Mouse (Mus musculus) MEL (cell line): Measurements from ENCODE around the gene Gm20662. TPM values are rescaled to one million over a fixed set of nuclear protein-coding genes. Genes with fewer than 3 reads are reported as not detected.
A peak's percentile ranks its signal among the peaks of the same experiment; 100 is the strongest.

Experiments
- DNase-seq: peaks from one replicate; pipeline ENCODE4 v3.0.0; 2011; ENCODE audit warnings: low read depth, low spot score
- H3K27ac ChIP-seq: 2 replicates; pipeline ENCODE4 v1.5.1; 2012; ENCODE audit warnings: low read depth, mild to moderate bottlenecking, control low read depth, low read length, moderate library complexity; ENCODE audit not compliant: control insufficient read depth
- H3K27me3 ChIP-seq, 2 experiments: fragments of 150-350 bp in 1 of 2; sonication (generic) in 1 of 2; 2 replicates each; pipeline ENCODE4 v1.6.1; 2012; ENCODE audit warnings: low read length in 2 of 2, mild to moderate bottlenecking in 2 of 2, improper control_type of control experiment in 1 of 2, moderate library complexity in 1 of 2; ENCODE audit not compliant: insufficient read depth in 2 of 2, control insufficient read depth in 1 of 2
- H3K36me3 ChIP-seq, 2 experiments: 2 replicates each; pipeline ENCODE4 v1.6.1; 2012 to 2014; ENCODE audit warnings: low read length in 2 of 2, improper control_type of control experiment in 1 of 2, inconsistent platforms in 1 of 2, mild to moderate bottlenecking in 1 of 2; ENCODE audit not compliant: insufficient read depth in 2 of 2, control insufficient read depth in 1 of 2
- H3K4me1 ChIP-seq, 2 experiments: fragments of 150-350 bp in 1 of 2; sonication (generic) in 1 of 2; 2 replicates each; pipeline ENCODE4 v1.6.1; 2012; ENCODE audit warnings: low read length in 2 of 2, improper control_type of control experiment in 1 of 2, mild to moderate bottlenecking in 1 of 2; ENCODE audit not compliant: insufficient read depth in 2 of 2, control insufficient read depth in 1 of 2
- H3K4me3 ChIP-seq, 2 experiments: fragments of 150-350 bp in 1 of 2; sonication (generic) in 1 of 2; 2 replicates each; pipeline ENCODE4 v1.5.1; 2012; ENCODE audit warnings: low read depth in 2 of 2, low read length in 2 of 2, mild to moderate bottlenecking in 2 of 2, moderate library complexity in 2 of 2, control low read depth in 1 of 2, improper control_type of control experiment in 1 of 2; ENCODE audit not compliant: control insufficient read depth in 1 of 2, insufficient read depth in 1 of 2
- H3K79me2 ChIP-seq: 2 replicates; pipeline ENCODE4 v1.6.1; 2012; ENCODE audit warnings: mild to moderate bottlenecking, low read length, moderate library complexity; ENCODE audit not compliant: control insufficient read depth, poor library complexity, insufficient read depth
- H3K9ac ChIP-seq: 2 replicates; pipeline ENCODE4 v1.6.1; 2012; ENCODE audit warnings: low read depth, mild to moderate bottlenecking, control low read depth, low read length, moderate library complexity; ENCODE audit not compliant: control insufficient read depth, poor library complexity, severe bottlenecking
- H3K9me3 ChIP-seq: fragments of 150-350 bp; sonication (generic); replicated peaks from 2 replicates; pipeline ENCODE4 v1.6.1; 2012; ENCODE audit warnings: mild to moderate bottlenecking, low read length, improper control_type of control experiment, moderate library complexity; ENCODE audit not compliant: insufficient read depth
- BHLHE40 ChIP-seq: IDR thresholded peaks from 2 replicates; pipeline ENCODE4 v1.6.1; 2012; ENCODE audit warnings: low read depth, mild to moderate bottlenecking, inconsistent platforms, low read length, improper control_type of control experiment, borderline replicate concordance
- CHD1 ChIP-seq: IDR thresholded peaks from 2 replicates; pipeline ENCODE4 v1.6.1; 2012; ENCODE audit warnings: low read depth, mild to moderate bottlenecking, inconsistent platforms, low read length, improper control_type of control experiment
- CTCF ChIP-seq, 3 experiments: IDR thresholded peaks in 2 of 3; conservative IDR thresholded peaks in 1 of 3; 2 replicates each; pipeline ENCODE4 v1.5.1; 2011 to 2012; ENCODE audit warnings: low read length in 3 of 3, low read depth in 2 of 3, mild to moderate bottlenecking in 2 of 3, improper control_type of control experiment in 1 of 3, inconsistent platforms in 1 of 3, mixed read lengths in 1 of 3, moderate library complexity in 1 of 3; ENCODE audit not compliant: control insufficient read depth in 1 of 3, insufficient read depth in 1 of 3, poor library complexity in 1 of 3, severe bottlenecking in 1 of 3
- GABPA ChIP-seq: IDR thresholded peaks from 2 replicates; pipeline ENCODE4 v1.6.1; 2012; ENCODE audit warnings: low read depth, mild to moderate bottlenecking, inconsistent platforms, low read length, improper control_type of control experiment, moderate library complexity
- HCFC1 ChIP-seq: IDR thresholded peaks from 2 replicates; pipeline ENCODE4 v1.6.1; 2012; ENCODE audit warnings: low read depth, mild to moderate bottlenecking, inconsistent platforms, low read length, improper control_type of control experiment, moderate library complexity
- JUND ChIP-seq: IDR thresholded peaks from 2 replicates; pipeline ENCODE4 v1.6.1; 2011; ENCODE audit warnings: low read depth, mild to moderate bottlenecking, improper control_type of control experiment, low read length
- KAT2A ChIP-seq: conservative IDR thresholded peaks from 2 replicates; pipeline ENCODE4 v1.6.1; 2012; ENCODE audit warnings: low read depth, low read length, improper control_type of control experiment, inconsistent platforms
- MYB ChIP-seq: IDR thresholded peaks from 2 replicates; pipeline ENCODE4 v1.6.1; 2011; ENCODE audit warnings: mild to moderate bottlenecking, low read depth, low read length, improper control_type of control experiment
- NELFE ChIP-seq: IDR thresholded peaks from 2 replicates; pipeline ENCODE4 v1.6.1; 2011; ENCODE audit warnings: low read depth, low read length, improper control_type of control experiment
- POLR2AphosphoS5 ChIP-seq: IDR thresholded peaks from 2 replicates; pipeline ENCODE4 v1.6.1; 2012; ENCODE audit warnings: low read depth, borderline replicate concordance, mild to moderate bottlenecking, inconsistent platforms, low read length, moderate library complexity, mixed read lengths
- RAD21 ChIP-seq: IDR thresholded peaks from 2 replicates; pipeline ENCODE4 v1.6.1; 2011; ENCODE audit warnings: mild to moderate bottlenecking, low read depth, low read length, improper control_type of control experiment
- RCOR1 ChIP-seq: IDR thresholded peaks from 2 replicates; pipeline ENCODE4 v1.6.1; 2012; ENCODE audit warnings: low read depth, mild to moderate bottlenecking, inconsistent platforms, low read length, improper control_type of control experiment
- UBTF ChIP-seq: IDR thresholded peaks from 2 replicates; pipeline ENCODE4 v1.6.1; 2012; ENCODE audit warnings: low read depth, mild to moderate bottlenecking, inconsistent platforms, low read length, improper control_type of control experiment, moderate library complexity, borderline replicate concordance; ENCODE audit not compliant: insufficient read depth
- USF1 ChIP-seq: IDR thresholded peaks from 2 replicates; pipeline ENCODE4 v1.6.1; 2014; ENCODE audit warnings: low read depth, mild to moderate bottlenecking, inconsistent platforms, low read length, improper control_type of control experiment, moderate library complexity
- ZKSCAN1 ChIP-seq: IDR thresholded peaks from 2 replicates; pipeline ENCODE4 v1.6.1; 2012; ENCODE audit warnings: low read depth, mild to moderate bottlenecking, inconsistent platforms, low read length, improper control_type of control experiment, moderate library complexity
- ZNF384 ChIP-seq: IDR thresholded peaks from 2 replicates; pipeline ENCODE4 v1.6.1; 2012; ENCODE audit warnings: low read depth, mild to moderate bottlenecking, inconsistent platforms, low read length, improper control_type of control experiment
- polyA plus RNA-seq, 2 experiments: library from polyadenylated mRNA; stranded (reverse) in 1 of 2; unstranded in 1 of 2; fragments of >175 nt in 1 of 2; fragments of >200 nt in 1 of 2; gene quantifications; 2 replicates each; pipeline versions ENCODE4 v1.2.1 to v1.2.4; 2012; ENCODE audit warnings: low replicate concordance in 2 of 2, low read depth in 1 of 2; ENCODE audit not compliant: insufficient read length in 2 of 2, insufficient read depth in 1 of 2, missing spikeins in 1 of 2
- total RNA-seq: library from RNA; depleted of rRNA; stranded (reverse); fragments of 300-350 nt; gene quantifications from 2 replicates; pipeline ENCODE4 v1.2.3, GENCODE M21; 2012

Gm20662 gene
- total and polyA plus RNA-seq, 3 experiments = 0.73 to 1.2 TPM; not detected in 1

DNA sequence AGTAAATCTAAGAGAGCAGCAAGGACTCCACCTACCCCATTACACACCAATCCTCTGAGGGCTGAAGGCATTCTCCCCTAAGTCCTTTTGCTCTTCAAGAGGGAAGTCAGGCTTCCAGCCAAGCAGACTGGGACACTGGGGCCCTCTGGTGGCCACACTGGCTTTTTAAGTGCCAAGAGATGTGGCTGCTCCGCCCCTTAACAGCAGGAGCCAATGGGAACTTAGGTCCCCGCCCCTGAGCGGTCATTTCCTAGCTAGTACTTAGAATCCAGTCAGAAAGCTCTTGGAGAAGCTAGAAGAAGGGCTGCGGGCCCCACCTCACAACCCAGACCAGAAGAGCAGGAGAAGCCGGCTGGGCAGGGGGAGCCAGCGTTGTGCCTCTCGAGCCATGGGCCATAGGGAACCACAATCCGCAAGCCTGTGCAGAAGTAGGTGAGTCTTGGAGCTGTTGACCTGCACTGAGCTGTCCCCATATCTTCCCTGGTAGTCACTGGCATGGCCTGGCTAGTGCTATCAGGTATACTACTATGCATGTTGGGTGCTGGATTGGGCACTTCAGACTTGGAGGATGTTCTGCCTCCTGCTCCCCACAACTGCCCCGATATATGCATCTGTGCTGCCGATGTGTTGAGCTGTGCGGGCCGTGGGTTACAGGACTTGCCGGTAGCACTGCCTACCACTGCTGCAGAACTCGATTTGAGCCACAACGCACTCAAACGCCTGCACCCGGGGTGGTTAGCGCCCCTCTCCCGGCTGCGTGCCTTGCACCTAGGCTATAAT is 56.9 kb downstream of the Gm20662 start, which contains the start of gene Amigo3 (continued):
- peak; percentile 82 to 97 (median 89) for TF ChIP-seq CTCF (IDR thresholded peaks at IDR 0.05 in 2 of 3, conservative IDR thresholded peaks at IDR 0.05 in 1 of 3; ENCODE audit: control insufficient read depth in 1 of 3, insufficient read depth in 1 of 3, low read depth in 2 of 3, low read length in 3 of 3, poor library complexity in 1 of 3, severe bottlenecking in 1 of 3)
- no peak for TF ChIP-seq ZNF384
- no peak for TF ChIP-seq NELFE

DNA sequence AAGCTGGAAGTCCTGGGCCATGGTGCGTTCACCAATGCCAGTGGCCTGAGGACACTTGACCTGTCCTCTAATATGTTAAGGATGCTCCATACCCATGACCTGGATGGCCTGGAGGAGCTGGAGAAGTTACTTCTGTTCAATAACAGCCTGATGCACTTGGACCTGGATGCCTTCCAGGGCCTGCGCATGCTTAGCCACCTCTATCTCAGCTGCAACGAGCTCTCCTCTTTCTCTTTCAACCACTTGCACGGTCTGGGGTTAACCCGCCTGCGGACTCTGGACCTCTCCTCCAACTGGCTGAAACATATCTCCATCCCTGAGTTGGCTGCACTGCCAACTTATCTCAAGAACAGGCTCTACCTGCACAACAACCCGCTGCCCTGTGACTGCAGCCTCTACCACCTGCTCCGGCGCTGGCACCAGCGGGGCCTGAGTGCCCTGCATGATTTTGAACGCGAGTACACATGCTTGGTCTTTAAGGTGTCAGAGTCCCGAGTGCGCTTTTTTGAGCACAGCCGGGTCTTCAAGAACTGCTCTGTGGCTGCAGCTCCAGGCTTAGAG is 57.6 kb downstream of the Gm20662 start:
- Histone ChIP-seq H3K27ac (no peak overlapping the region), H3K9me3 (no peaks in the 10 kb centered on the region), H3K4me1 (peaks cover 0 to 7% of the 10 kb centered on the region in 2 experiments; a peak in 1 of 4 replicates), H3K79me2 (peaks cover 8% of the 10 kb centered on the region), H3K27me3 (no peaks in the 10 kb centered on the region), H3K36me3 (no peaks in the 10 kb centered on the region), H3K9ac (no peak overlapping the region), H3K4me3 (no peak overlapping the region)
- no peak for DNase-seq
- TF ChIP-seq BHLHE40 (no peak), RCOR1 (no peak), CHD1 (no peak), USF1 (no peak), RAD21 (no peak), KAT2A (no peak), ZKSCAN1 (no peak)

DNA sequence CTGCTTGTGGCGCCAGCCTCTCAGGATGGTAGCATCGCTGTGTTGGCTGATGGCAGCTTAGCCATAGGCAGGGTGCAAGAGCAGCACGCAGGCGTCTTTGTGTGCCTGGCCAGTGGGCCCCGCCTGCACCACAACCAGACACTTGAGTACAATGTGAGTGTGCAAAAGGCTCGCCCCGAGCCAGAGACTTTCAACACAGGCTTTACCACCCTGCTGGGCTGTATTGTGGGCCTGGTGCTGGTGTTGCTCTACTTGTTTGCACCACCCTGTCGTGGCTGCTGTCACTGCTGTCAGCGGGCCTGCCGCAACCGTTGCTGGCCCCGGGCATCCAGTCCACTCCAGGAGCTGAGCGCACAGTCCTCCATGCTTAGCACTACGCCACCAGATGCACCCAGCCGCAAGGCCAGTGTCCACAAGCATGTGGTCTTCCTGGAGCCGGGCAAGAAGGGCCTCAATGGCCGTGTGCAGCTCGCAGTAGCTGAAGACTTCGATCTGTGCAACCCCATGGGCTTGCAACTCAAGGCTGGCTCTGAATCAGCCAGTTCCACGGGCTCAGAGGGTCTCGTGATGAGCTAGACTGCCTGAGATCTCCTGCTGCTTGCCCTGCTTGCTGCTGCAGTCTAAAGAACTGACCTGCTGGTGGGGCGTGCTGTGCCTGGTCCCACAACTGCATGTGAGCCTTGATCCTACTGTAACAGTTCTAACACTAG is 58.3 kb downstream of the Gm20662 start:
- H3K9ac ChIP-seq = no peak overlapping the region
- H3K27me3 ChIP-seq = no peaks in the 10 kb centered on the region
- peaks cover 0 to 7% of the 10 kb centered on the region in 2 experiments; a peak in 1 of 4 replicates for H3K4me1 ChIP-seq
- H3K4me3 ChIP-seq = no peak overlapping the region
- peaks cover 5% of the 10 kb centered on the region for H3K79me2 ChIP-seq
- TF ChIP-seq UBTF (no peak), USF1 (no peak), MYB (no peak), HCFC1 (no peak), JUND (no peak), GABPA (no peak), POLR2AphosphoS5 (no peak)
- no peaks in the 10 kb centered on the region for H3K9me3 ChIP-seq
- no peaks in the 10 kb centered on the region; a peak in 1 of 4 replicates for H3K36me3 ChIP-seq
- no peak overlapping the region for H3K27ac ChIP-seq
- no peak for DNase-seq
